Mouse (Mus musculus) lung, adult 2 months (tissue): ENCODE results near the gene Rspo1. TPM values are rescaled to one million over a fixed set of nuclear protein-coding genes. Genes with fewer than 3 reads are reported as not detected.

Experiments used
- DNase-seq: peaks from one replicate; pipeline ENCODE4 v3.0.0; 2022
- H3K4me1 ChIP-seq: fragments of 200-500 bp; 2 replicates; pipeline ENCODE4 v1.6.1; 2011; ENCODE audit warnings: low read length; ENCODE audit not compliant: control insufficient read depth, insufficient read depth
- H3K4me3 ChIP-seq: fragments of 200-500 bp; replicated peaks from 2 replicates; pipeline ENCODE3; 2011; ENCODE audit warnings: low read depth, mild to moderate bottlenecking, control low read depth, low read length; ENCODE audit errors: extremely low read depth
- CTCF ChIP-seq: fragments of 200-500 bp; IDR thresholded peaks from 2 replicates; pipeline ENCODE4 v1.5.1; 2011; ENCODE audit warnings: mild to moderate bottlenecking, low read length, control low read depth; ENCODE audit not compliant: insufficient read depth
- POLR2A ChIP-seq: fragments of 200-500 bp; IDR thresholded peaks from 2 replicates; pipeline ENCODE4 v1.6.1; 2011; ENCODE audit warnings: low read depth, mild to moderate bottlenecking, control low read depth, low read length, borderline replicate concordance; ENCODE audit errors: extremely low read depth
- WGBS: fragments of 180-500 bp; shearing (Covaris S2); methylation state at CpG from one replicate; pipeline ENCODE4 v1.1.7; 2018; 5-methylcytosine and 5-hydroxymethylcytosine counted together
- polyA plus RNA-seq: library from polyadenylated mRNA; depleted of rRNA; stranded (reverse); fragments of >200 nt; gene quantifications from 2 replicates; pipeline ENCODE4 v1.2.3, GENCODE M21; 2012; rRNA removed

Rspo1 gene
- polyA plus RNA-seq, 1 experiment = 17.3 TPM

DNA sequence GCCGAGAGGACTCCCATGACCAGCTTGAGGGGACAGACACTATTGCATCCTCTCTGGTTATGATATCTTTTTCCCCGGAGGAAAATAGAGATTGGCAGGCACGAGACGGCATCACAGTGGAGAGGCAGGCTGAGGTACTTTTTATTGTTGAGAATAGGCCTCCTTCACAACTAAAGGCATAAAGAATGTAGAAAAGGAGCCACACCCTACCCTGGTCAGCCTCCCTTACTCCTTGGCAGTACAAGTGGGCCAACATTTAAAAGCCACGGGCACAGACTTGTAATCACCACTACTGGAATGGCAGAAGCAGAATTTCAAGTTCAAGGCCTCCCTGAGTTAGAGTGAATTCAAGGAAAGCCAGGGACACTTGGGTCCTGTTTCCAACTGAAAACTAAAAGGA is 71.8 kb downstream of the Rspo1 start:
- 52% methylated on average over 5 of the region's 5 CpGs for WGBS
- Histone ChIP-seq H3K4me3 (no peak overlapping the region), H3K4me1 (no peaks in the 10 kb centered on the region)
- no peak for TF ChIP-seq POLR2A
- no peak for TF ChIP-seq CTCF
- no peak for DNase-seq

Other genes with a start within 250 kb of the Rspo1 start
- gene Inpp5b, start 244.6 kb upstream of the Rspo1 start, polyA plus RNA-seq = 62.1 and 93.3 TPM in 2 replicates
- gene Mtf1, start 184.3 kb upstream of the Rspo1 start, polyA plus RNA-seq = 6.5 and 8.0 TPM in 2 replicates
- 28.6 and 38.0 TPM in 2 replicates for gene Yrdc, start 135.8 kb upstream of the Rspo1 start, polyA plus RNA-seq
- gene 1110065P20Rik, start 135.2 kb upstream of the Rspo1 start, polyA plus RNA-seq = 37.8 and 43.6 TPM in 2 replicates
- 0.29 and 0.32 TPM in 2 replicates for gene Maneal, start 124.3 kb upstream of the Rspo1 start, polyA plus RNA-seq
- not detected in 2 replicates for gene Epha10, start 105.5 kb upstream of the Rspo1 start, polyA plus RNA-seq
- gene 9930104L06Rik, start 49.4 kb upstream of the Rspo1 start, polyA plus RNA-seq = 12.3 and 13.7 TPM in 2 replicates
- gene Cdca8, start 47.1 kb upstream of the Rspo1 start, polyA plus RNA-seq = 2.4 and 3.8 TPM in 2 replicates
- gene Gnl2, start 30.2 kb downstream of the Rspo1 start, polyA plus RNA-seq = 13.7 and 21.5 TPM in 2 replicates
- 14.9 and 15.8 TPM in 2 replicates for gene Dnali1, start 79.3 kb downstream of the Rspo1 start, polyA plus RNA-seq
- 7.8 and 8.8 TPM in 2 replicates for gene Snip1, start 80.2 kb downstream of the Rspo1 start, polyA plus RNA-seq
- gene Meaf6, start 98.7 kb downstream of the Rspo1 start, polyA plus RNA-seq = 9.5 and 14.2 TPM in 2 replicates
- gene Zc3h12a, start 141.4 kb downstream of the Rspo1 start, polyA plus RNA-seq = 11.9 and 13.9 TPM in 2 replicates